Mouse (Mus musculus) kidney, adult 18-20 months (tissue): ENCODE data around the gene Cox15.

Experiments
- DNase-seq: peaks from one replicate; pipeline ENCODE4 v3.0.0; 2021

The Cox15 gene

DNA sequence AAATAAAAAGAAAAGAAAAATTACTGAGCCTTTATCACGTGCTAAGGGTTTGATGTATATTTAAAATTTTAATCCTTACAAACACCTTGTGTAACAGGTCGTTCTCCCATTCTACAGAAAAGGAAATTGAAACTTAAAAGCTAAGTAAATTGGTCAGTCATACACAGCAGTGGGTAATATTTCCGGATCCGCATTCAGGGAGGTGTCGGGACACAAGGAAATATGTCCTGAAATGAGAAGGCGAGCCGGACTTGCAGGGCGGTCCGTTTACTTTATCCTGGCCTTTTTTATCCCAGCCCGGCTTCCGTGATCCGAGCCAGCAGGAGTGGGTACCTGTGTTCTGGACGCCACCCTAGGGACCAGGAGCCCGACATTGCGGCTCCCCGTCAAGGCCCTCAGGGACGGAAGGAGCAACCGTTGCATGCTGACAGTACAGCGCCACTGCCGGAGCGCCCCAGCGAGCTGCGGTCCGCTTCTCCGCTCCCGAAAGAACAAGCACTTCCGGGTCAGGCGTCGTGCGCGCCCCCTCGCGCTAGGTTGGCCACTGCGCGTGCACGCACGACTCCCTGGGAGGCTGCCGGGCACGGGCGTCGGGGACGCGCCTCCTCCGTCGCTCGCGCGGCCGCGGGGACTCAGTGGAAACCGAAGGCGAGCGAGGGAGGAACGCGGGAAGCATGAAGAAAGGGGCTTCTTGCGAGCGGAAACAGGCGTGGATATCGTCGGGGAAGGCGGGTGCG lies at the start of gene Cox15, which contains the start of gene Cutc:
Gene Cox15 (minus strand): TSS at position 512 of the 737 bp plus-strand sequence.
Gene Cutc (plus strand): TSS at position 508 of the 737 bp plus-strand sequence.
- peak; percentile 98 for DNase-seq

GRCm38 (mm10) chr19:43801427-43802051 lies 48.7 kb upstream of the Cox15 start:
- no peak for DNase-seq

GRCm38 (mm10) chr19:43797216-43797615 lies 44.4 kb upstream of the Cox15 start:
- no peak for DNase-seq

GRCm38 (mm10) chr19:43795511-43795910 lies 42.7 kb upstream of the Cox15 start:
- no peak for DNase-seq

GRCm38 (mm10) chr19:43793951-43794350 lies 41.2 kb upstream of the Cox15 start:
- DNase-seq = no peak

DNA sequence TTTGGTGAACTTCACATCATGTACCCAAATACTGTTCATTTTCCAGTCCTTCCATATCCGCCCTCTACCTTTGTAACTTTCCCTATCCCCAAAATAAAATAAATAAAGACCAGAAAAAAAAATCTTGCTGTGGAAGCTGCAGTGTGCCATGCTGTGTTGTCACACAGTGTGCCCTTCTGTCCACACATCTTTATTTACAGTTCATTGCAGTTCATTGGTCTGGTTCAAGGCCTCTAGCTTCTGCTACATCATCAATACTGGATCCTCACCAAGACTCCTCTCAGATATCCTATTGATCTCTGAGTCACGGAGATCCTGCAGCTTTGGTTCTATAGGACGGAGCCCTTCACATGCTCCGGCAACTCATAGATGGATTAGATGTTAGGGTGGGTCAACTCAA lies 39.7 kb upstream of the Cox15 start:
- DNase-seq = no peak

- no peak for DNase-seq
Observed at GRCm38 (mm10) chr19:43789817-43790216, 37.0 kb upstream of the Cox15 start.

GRCm38 (mm10) chr19:43786249-43787026 lies 33.6 kb upstream of the Cox15 start:
- no peak for DNase-seq

- DNase-seq = no peak
Observed at GRCm38 (mm10) chr19:43784761-43785160, 32.0 kb upstream of the Cox15 start.

- DNase-seq = peak; percentile 72
Observed at GRCm38 (mm10) chr19:43781980-43782379, 29.2 kb upstream of the Cox15 start, which contains the start of gene Abcc2. Gene Abcc2 (plus strand): TSS chr19:43782192.

- DNase-seq = no peak
Observed at GRCm38 (mm10) chr19:43780391-43780790, 27.6 kb upstream of the Cox15 start.

- no peak for DNase-seq
Observed at GRCm38 (mm10) chr19:43777308-43777707, 24.5 kb upstream of the Cox15 start.

GRCm38 (mm10) chr19:43776561-43776960 lies 23.8 kb upstream of the Cox15 start:
- DNase-seq = no peak

DNA sequence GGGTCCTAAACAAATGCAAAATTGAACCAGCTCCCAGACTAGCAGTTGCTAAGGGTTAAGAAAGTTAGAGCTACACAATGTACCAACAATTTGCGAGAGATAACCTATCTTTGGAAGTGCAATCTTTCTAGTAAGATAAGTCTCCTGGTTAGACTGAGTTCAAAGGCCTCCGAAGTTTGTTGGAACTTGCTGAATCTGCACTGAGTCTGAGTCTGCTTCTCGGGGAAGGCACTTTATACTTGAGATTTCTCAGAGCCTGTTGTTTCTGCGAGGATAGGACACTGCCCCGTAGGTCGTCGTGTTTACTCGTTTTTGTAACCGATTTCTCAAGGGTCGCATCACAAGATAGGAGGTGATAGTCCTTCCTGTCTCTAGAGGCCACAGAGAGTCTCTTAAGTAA lies 22.6 kb upstream of the Cox15 start:
- no peak for DNase-seq

GRCm38 (mm10) chr19:43772311-43772710 lies 19.5 kb upstream of the Cox15 start:
- no peak for DNase-seq

DNA sequence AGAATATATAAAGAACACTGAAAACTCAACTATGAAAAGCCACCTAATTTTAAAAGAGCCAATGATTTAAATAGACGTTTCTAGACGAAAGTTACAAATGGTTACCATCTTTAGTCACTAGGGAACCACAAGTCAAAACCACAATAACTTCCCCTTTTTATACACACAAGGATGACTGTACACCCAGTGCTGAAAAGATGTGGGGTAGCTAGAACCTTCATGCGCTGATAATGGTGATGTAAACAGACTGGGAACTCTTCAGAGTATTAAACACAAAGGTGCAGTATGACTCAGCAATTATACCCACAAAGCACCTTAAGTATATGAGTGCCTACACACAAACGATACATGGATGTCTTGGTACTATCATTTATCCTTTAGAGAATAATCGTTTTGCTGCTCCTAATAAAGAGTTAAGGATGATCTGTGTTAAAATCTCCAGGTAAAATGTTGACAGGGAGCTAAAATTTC lies 18.7 kb upstream of the Cox15 start:
- DNase-seq = no peak

DNA sequence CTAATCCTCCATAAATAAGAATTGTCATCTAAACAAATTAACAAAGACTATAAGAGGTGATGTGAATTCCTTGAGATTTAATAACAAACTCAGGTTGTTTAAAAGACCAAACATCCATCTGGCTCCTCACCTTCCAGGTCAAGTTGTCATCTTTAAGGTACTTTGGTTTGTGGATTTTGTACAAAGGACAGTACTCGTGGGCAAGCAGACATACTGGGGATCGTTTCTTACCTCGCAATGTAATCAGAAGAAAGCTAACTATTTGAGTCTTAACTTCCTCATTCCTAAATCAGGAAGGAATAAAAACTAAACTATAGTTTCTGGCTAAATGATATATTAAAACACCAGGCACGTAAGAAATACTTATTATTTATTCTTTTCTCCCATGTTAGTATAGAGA lies 17.8 kb upstream of the Cox15 start:
- no peak for DNase-seq

DNA sequence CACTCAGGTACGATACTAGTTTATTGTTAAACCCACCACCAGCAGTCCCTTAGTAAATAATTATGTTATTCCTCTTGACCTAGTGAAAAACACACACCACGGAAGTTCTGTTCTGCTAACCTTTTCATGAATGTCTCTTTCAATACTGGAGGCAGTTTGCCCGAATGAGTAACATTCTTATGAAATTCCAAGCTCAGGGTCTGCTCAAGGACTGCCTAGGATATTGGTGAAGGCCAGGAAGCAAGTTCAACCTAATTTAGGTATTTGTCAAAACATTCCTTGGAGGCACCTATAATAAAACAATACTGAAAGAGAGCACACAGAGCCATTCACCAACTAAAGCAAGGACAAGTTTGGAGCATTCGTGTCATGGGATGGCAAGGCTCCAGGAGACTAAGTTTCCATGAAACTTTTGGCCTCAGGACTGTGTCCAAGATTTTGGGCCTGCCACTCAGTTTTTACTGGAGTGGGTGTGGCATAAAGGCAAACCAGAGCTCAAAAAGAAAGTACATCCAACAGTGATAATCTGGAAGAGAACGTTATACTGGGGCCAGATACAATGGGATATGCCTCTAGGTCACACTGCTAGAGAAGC lies 16.7 kb upstream of the Cox15 start:
- DNase-seq = no peak

DNA sequence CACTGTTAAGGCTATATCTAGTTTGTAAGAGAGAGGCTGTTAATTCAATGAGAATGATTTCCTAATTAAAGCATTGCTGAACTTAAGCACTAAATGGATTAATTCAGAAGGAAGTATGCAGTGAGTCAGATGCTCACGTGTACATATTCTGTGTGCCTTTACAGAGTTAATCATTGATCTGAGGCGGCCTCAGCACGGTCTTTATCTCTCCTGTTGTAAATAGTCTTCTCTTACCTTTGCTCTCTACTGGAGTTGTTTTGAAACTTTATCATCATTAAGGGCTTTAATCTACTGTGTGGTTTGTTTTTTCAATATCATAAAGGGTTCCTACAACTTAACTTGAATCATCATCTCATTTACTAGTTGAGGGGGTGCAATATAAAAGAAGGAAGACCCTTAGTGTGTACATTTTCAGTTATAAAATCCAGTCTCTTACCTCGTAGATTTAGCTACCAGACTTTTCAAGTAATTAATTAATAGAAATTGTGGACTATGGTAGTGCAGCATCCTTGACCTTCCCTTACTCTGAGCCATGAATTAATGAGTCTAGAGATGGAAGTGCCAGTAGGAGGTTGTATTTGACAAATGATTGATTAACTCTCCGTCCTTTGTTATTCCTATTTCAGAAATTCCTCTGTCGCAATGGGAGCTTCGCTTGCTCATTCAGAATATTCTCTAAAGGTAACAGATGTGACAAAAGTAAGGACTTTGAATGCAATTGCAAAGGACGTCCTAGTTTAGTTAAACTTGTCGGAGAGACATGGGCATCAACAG lies 14.9 kb upstream of the Cox15 start:
- peak; percentile 25 for DNase-seq

DNA sequence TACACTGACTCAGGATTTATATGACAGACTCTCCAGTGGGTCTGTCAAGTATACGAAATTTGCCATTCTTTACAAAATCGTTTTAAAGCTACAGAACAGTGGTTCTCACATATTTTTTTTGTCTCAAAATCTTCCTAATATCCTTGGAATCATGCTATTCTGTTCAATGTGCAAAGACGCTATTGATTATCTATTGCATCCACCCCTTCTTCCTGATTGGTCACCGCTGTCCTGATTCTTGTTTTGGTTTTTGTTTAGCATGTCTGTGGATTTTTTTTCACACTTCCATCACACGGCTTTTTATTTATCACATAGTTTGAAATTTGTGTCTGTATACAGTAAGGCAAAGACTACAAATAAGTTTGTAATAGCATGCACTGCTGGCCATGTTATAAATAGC lies 13.7 kb upstream of the Cox15 start:
- DNase-seq = no peak

- no peak for DNase-seq
Observed at GRCm38 (mm10) chr19:43762410-43762809, 9.6 kb upstream of the Cox15 start.

- DNase-seq = no peak
Observed at GRCm38 (mm10) chr19:43761543-43762256, 8.9 kb upstream of the Cox15 start.
